Mouse (Mus musculus) liver, embryonic 14.5 days (tissue): ENCODE results near the gene H6pd. TPM values are rescaled to one million over a fixed set of nuclear protein-coding genes. Genes with fewer than 3 reads are reported as not detected.

Experiments
- ATAC-seq: fragments of 200-750 bp; cut with Nextera tagmentation; 2 replicates; pipeline ENCODE4 v1.8.0; 2017; ENCODE audit warnings: moderate number of reproducible peaks, mild to moderate bottlenecking, moderate library complexity; ENCODE audit not compliant: insufficient read depth
- DNase-seq, 3 experiments: peaks; one replicate each; pipeline ENCODE4 v3.0.0-alpha.2; 2012 to 2013; ENCODE audit warnings: low read depth in 3 of 3, low spot score in 3 of 3
- H3K27ac ChIP-seq: fragments of 300-500 bp; sonication (generic); 2 replicates; pipeline ENCODE4 v1.5.1; 2014; ENCODE audit warnings: moderate library complexity, mild to moderate bottlenecking, control low read depth, inconsistent platforms
- H3K27me3 ChIP-seq: fragments of 300-500 bp; sonication (generic); 2 replicates; pipeline ENCODE4 v1.6.1; 2014; ENCODE audit warnings: mild to moderate bottlenecking, low read length, moderate library complexity; ENCODE audit not compliant: control insufficient read depth, insufficient read depth
- H3K36me3 ChIP-seq: fragments of 300-500 bp; sonication (generic); replicated peaks from 2 replicates; pipeline ENCODE4 v1.6.1; 2014; ENCODE audit warnings: low read depth; ENCODE audit not compliant: control insufficient read depth, insufficient read depth
- H3K4me1 ChIP-seq, 2 experiments: fragments of 200-500 bp in 1 of 2; fragments of 300-500 bp in 1 of 2; sonication (generic) in 1 of 2; replicated peaks; 2 replicates each; pipeline ENCODE4 v1.6.1; 2012 to 2014; ENCODE audit warnings: antibody characterized with exemption in 1 of 2, inconsistent platforms in 1 of 2, low read length in 1 of 2; ENCODE audit not compliant: control insufficient read depth in 2 of 2, insufficient read depth in 2 of 2
- H3K4me2 ChIP-seq: fragments of 300-500 bp; sonication (generic); 2 replicates; pipeline ENCODE4 v1.6.1; 2014; ENCODE audit warnings: low read depth, mild to moderate bottlenecking, control low read depth, moderate library complexity
- H3K4me3 ChIP-seq, 2 experiments: fragments of 200-500 bp in 1 of 2; fragments of 300-500 bp in 1 of 2; sonication (generic) in 1 of 2; 2 replicates each; pipeline ENCODE4 v1.5.1; 2012 to 2014; ENCODE audit warnings: low read depth in 2 of 2, low read length in 2 of 2, mild to moderate bottlenecking in 2 of 2, control low read depth in 1 of 2, inconsistent platforms in 1 of 2, moderate library complexity in 1 of 2; ENCODE audit not compliant: insufficient read depth in 1 of 2
- H3K9ac ChIP-seq: fragments of 300-500 bp; sonication (generic); replicated peaks from 2 replicates; pipeline ENCODE4 v1.6.1; 2014; ENCODE audit warnings: mild to moderate bottlenecking, control low read depth, moderate library complexity
- H3K9me3 ChIP-seq: fragments of 300-500 bp; sonication (generic); 2 replicates; pipeline ENCODE4 v1.6.1; 2016; ENCODE audit warnings: low read length, mixed read lengths; ENCODE audit not compliant: control insufficient read depth
- CTCF ChIP-seq: IDR thresholded peaks from 2 replicates; pipeline ENCODE4 v1.5.1; 2016; ENCODE audit warnings: antibody characterized with exemption, low read depth, control low read depth
- EP300 ChIP-seq: IDR thresholded peaks from 2 replicates; pipeline ENCODE4 v1.6.1; 2016; ENCODE audit warnings: antibody characterized with exemption, low read depth
- WGBS: fragments of 180-500 bp; shearing (Covaris S2); extraction: QIAGEN DNeasy Blood & Tissue Kit; methylation state at CpG from one replicate; pipeline ENCODE4 v1.1.7; 2014; ENCODE audit not compliant: insufficient replicate concordance; 5-methylcytosine and 5-hydroxymethylcytosine counted together
- polyA plus RNA-seq, 2 experiments: library from polyadenylated mRNA; depleted of rRNA in 1 of 2; stranded (reverse) in 1 of 2; unstranded in 1 of 2; fragments of >200 nt; fragmentation: Nextera tagmentation in 1 of 2; extraction: Ambion mirVana in 1 of 2; gene quantifications; 2 replicates each; pipeline versions ENCODE4 v1.2.1 to v1.2.3; 2012 to 2014

H6pd gene
- polyA plus RNA-seq, 2 experiments: 7.9 to 8.3 TPM

- H3K4me3 ChIP-seq: no peak overlapping the region
- peak overlapping the region; percentile 44 for H3K4me2 ChIP-seq
- no peak for ATAC-seq
- H3K27ac ChIP-seq: no peak overlapping the region
- 20% methylated on average over 15 of the region's 15 CpGs for WGBS
- no peak overlapping the region for H3K9ac ChIP-seq
- no peak for TF ChIP-seq CTCF
- no peak for TF ChIP-seq EP300
- H3K9me3 ChIP-seq: no peaks in the 10 kb centered on the region
- peaks cover 2 to 4% of the 10 kb centered on the region in 2 experiments; a peak in 2 of 4 replicates for H3K4me1 ChIP-seq
- no peaks in the 10 kb centered on the region for H3K36me3 ChIP-seq
- peaks cover 56% of the 10 kb centered on the region for H3K27me3 ChIP-seq
- no peak for DNase-seq
Observed at GRCm38 (mm10) chr4:149955631-149956030, 53.2 kb downstream of the H6pd start.

- Histone ChIP-seq H3K9me3 (no peaks in the 10 kb centered on the region), H3K27me3 (peaks cover 56% of the 10 kb centered on the region), H3K27ac (no peak within 1 kb of the TSS), H3K9ac (no peak within 1 kb of the TSS), H3K4me1 (peaks cover 2 to 4% of the 10 kb centered on the region in 2 experiments; a peak in 2 of 4 replicates), H3K36me3 (no peaks in the 10 kb centered on the region), H3K4me2 (peak within 1 kb of the TSS; percentile 58), H3K4me3 (peak within 1 kb of the TSS; percentile 33 to 43)
- DNase-seq: peak; percentile 76 to 83 (median 80)
- peak; percentile 91 for ATAC-seq
- under 1% methylated on average over 42 of the region's 51 CpGs for WGBS
- peak; percentile 23; the same call in 1 of the 2 replicates for TF ChIP-seq CTCF
- no peak for TF ChIP-seq EP300
Observed at GRCm38 (mm10) chr4:149954893-149955439, 53.9 kb downstream of the H6pd start, which contains the start of gene Spsb1. Gene Spsb1, minus strand, starts transcription at chr4:149955043.

GRCm38 (mm10) chr4:149953621-149954481 lies 55.0 kb downstream of the H6pd start:
- H3K27me3 ChIP-seq: peaks cover 56% of the 10 kb centered on the region
- no peaks in the 10 kb centered on the region for H3K36me3 ChIP-seq
- 6% methylated on average over 32 of the region's 32 CpGs for whole genome bisulfite sequencing
- no peaks in the 10 kb centered on the region for H3K9me3 ChIP-seq
- no peak for DNase-seq
- no peak for ATAC-seq
- peak overlapping the region; percentile 33 to 43 for H3K4me3 ChIP-seq
- no peak overlapping the region for H3K27ac ChIP-seq
- no peak overlapping the region for H3K9ac ChIP-seq
- H3K4me1 ChIP-seq: peaks cover 2 to 4% of the 10 kb centered on the region in 2 experiments; a peak in 2 of 4 replicates
- H3K4me2 ChIP-seq: peak overlapping the region; percentile 58
- no peak for TF ChIP-seq CTCF
- no peak for TF ChIP-seq EP300

GRCm38 (mm10) chr4:149952201-149952600 lies 56.6 kb downstream of the H6pd start:
- Histone ChIP-seq H3K4me2 (no peak overlapping the region), H3K4me1 (peaks cover 2 to 4% of the 10 kb centered on the region in 2 experiments; a peak in 2 of 4 replicates), H3K9ac (no peak overlapping the region), H3K36me3 (no peaks in the 10 kb centered on the region), H3K9me3 (no peaks in the 10 kb centered on the region), H3K4me3 (no peak overlapping the region), H3K27ac (no peak overlapping the region), H3K27me3 (peaks cover 54% of the 10 kb centered on the region)
- ATAC-seq: no peak
- 70% methylated on average over 9 of the region's 9 CpGs for WGBS
- no peak for DNase-seq
- TF ChIP-seq CTCF (no peak), EP300 (no peak)

DNA sequence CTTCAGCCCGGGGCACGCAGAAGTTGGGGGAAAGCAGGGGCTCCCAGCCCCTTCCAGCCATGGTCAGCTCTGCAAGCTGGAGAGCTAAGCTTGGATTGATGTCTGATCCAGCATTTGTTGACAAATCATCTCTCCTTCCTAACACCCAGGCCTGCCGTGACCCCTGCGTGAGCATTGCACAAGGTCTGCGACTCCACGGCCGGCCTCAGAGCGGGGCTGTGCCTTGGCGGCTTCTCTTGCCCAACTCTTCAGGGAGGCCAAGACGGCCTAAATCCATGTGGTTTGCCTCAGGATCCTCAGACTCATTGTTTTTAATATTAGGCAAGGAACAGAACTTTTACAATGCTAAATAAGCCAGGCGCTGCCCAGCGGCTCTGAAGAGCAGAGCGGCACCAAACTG lies 57.6 kb downstream of the H6pd start:
- DNase-seq (no peak), ATAC-seq (no peak)
- Histone ChIP-seq H3K4me2 (no peak overlapping the region), H3K27ac (no peak overlapping the region), H3K36me3 (no peaks in the 10 kb centered on the region), H3K4me3 (no peak overlapping the region), H3K27me3 (peaks cover 44% of the 10 kb centered on the region), H3K9ac (no peak overlapping the region), H3K4me1 (peaks cover 2 to 4% of the 10 kb centered on the region in 2 experiments; a peak in 2 of 4 replicates), H3K9me3 (no peaks in the 10 kb centered on the region)
- WGBS: 71% methylated on average over 13 of the region's 13 CpGs
- TF ChIP-seq CTCF (no peak), EP300 (no peak)
